Mouse (Mus musculus): ENCODE results near the gene Ablim1. TPM values are rescaled to one million over a fixed set of nuclear protein-coding genes. Genes with fewer than 3 reads are reported as not detected.

The Ablim1 gene
- polyA plus RNA-seq, 1 experiment from 2014 or later, result 11.6 TPM

- DNase-seq (ENCODE audit: low spot score), result no peak
- Histone ChIP-seq H3K36me3 (ENCODE audit: control insufficient read depth, insufficient read depth, low read length) (no peaks in the 10 kb centered on the region), H3K4me3 (ENCODE audit: low read depth, low read length) (no peak overlapping the region), H3K9ac (ENCODE audit: low read depth, low read length) (no peak overlapping the region), H3K27ac (ENCODE audit: low read depth, low read length) (no peak overlapping the region), H3K4me2 (no peak overlapping the region), H3K27me3 (replicated peaks; ENCODE audit: control insufficient read depth, insufficient read depth, low read length) (no peaks in the 10 kb centered on the region; the same call in 1 of the 2 replicates), H3K9me3 (ENCODE audit: control insufficient read depth, low read length) (no peaks in the 10 kb centered on the region), H3K4me1 (replicated peaks; ENCODE audit: control insufficient read depth, insufficient read depth, low read length) (no peaks in the 10 kb centered on the region)
- no peak for ATAC-seq (replicated peaks; ENCODE audit: low FRiP score)
- WGBS, result 84% methylated on average over 2 of the region's 2 CpGs
These were observed 103.8 kb downstream of the Ablim1 start for GRCm38 (mm10) chr19:57210924-57211323.

GRCm38 (mm10) chr19:57204101-57204500 is 110.6 kb downstream of the Ablim1 start:
- Histone ChIP-seq H3K27ac (ENCODE audit: low read depth, low read length) (no peak overlapping the region), H3K9ac (ENCODE audit: low read depth, low read length) (no peak overlapping the region), H3K36me3 (ENCODE audit: control insufficient read depth, insufficient read depth, low read length) (no peaks in the 10 kb centered on the region), H3K4me3 (ENCODE audit: low read depth, low read length) (no peak overlapping the region), H3K27me3 (replicated peaks; ENCODE audit: control insufficient read depth, insufficient read depth, low read length) (no peaks in the 10 kb centered on the region; the same call in 1 of the 2 replicates), H3K4me2 (no peak overlapping the region), H3K4me1 (replicated peaks; ENCODE audit: control insufficient read depth, insufficient read depth, low read length) (peaks cover 6% of the 10 kb centered on the region), H3K9me3 (ENCODE audit: control insufficient read depth, low read length) (no peaks in the 10 kb centered on the region)
- DNase-seq (ENCODE audit: low spot score) (no peak), ATAC-seq (replicated peaks; ENCODE audit: low FRiP score) (no peak)
- 73% methylated on average over 7 of the region's 7 CpGs for WGBS

GRCm38 (mm10) chr19:57202554-57202953 is 112.2 kb downstream of the Ablim1 start:
- Histone ChIP-seq H3K4me2 (no peak overlapping the region), H3K9ac (ENCODE audit: low read depth, low read length) (no peak overlapping the region), H3K27me3 (replicated peaks; ENCODE audit: control insufficient read depth, insufficient read depth, low read length) (peaks cover 13% of the 10 kb centered on the region), H3K36me3 (ENCODE audit: control insufficient read depth, insufficient read depth, low read length) (no peaks in the 10 kb centered on the region), H3K4me3 (ENCODE audit: low read depth, low read length) (no peak overlapping the region), H3K27ac (ENCODE audit: low read depth, low read length) (no peak overlapping the region), H3K4me1 (replicated peaks; ENCODE audit: control insufficient read depth, insufficient read depth, low read length) (peaks cover 12% of the 10 kb centered on the region), H3K9me3 (ENCODE audit: control insufficient read depth, low read length) (no peaks in the 10 kb centered on the region)
- DNase-seq (ENCODE audit: low spot score), result no peak
- ATAC-seq (replicated peaks; ENCODE audit: low FRiP score), result no peak
- 94% methylated on average over 1 of the region's 1 CpGs for WGBS

- Histone ChIP-seq H3K36me3 (ENCODE audit: control insufficient read depth, insufficient read depth, low read length) (no peaks in the 10 kb centered on the region), H3K4me2 (no peak overlapping the region), H3K27ac (ENCODE audit: low read depth, low read length) (no peak overlapping the region), H3K9ac (ENCODE audit: low read depth, low read length) (no peak overlapping the region), H3K27me3 (replicated peaks; ENCODE audit: control insufficient read depth, insufficient read depth, low read length) (peaks cover 27% of the 10 kb centered on the region), H3K4me3 (ENCODE audit: low read depth, low read length) (no peak overlapping the region), H3K9me3 (ENCODE audit: control insufficient read depth, low read length) (no peaks in the 10 kb centered on the region), H3K4me1 (replicated peaks; ENCODE audit: control insufficient read depth, insufficient read depth, low read length) (peaks cover 12% of the 10 kb centered on the region)
- DNase-seq (ENCODE audit: low spot score), result no peak
- no peak for ATAC-seq (replicated peaks; ENCODE audit: low FRiP score)
- WGBS, result 85% methylated on average over 8 of the region's 8 CpGs
These were observed 113.6 kb downstream of the Ablim1 start for GRCm38 (mm10) chr19:57201090-57201483.

GRCm38 (mm10) chr19:57200477-57201089 is 114.1 kb downstream of the Ablim1 start:
- DNase-seq (ENCODE audit: low spot score) (no peak), ATAC-seq (replicated peaks; ENCODE audit: low FRiP score) (no peak)
- peaks cover 31% of the 10 kb centered on the region for H3K27me3 ChIP-seq (replicated peaks; ENCODE audit: control insufficient read depth, insufficient read depth, low read length)
- no peak overlapping the region for H3K9ac ChIP-seq (ENCODE audit: low read depth, low read length)
- WGBS, result 46% methylated on average over 12 of the region's 12 CpGs
- no peak overlapping the region for H3K4me3 ChIP-seq (ENCODE audit: low read depth, low read length)
- H3K27ac ChIP-seq (ENCODE audit: low read depth, low read length), result no peak overlapping the region
- no peak overlapping the region for H3K4me2 ChIP-seq
- H3K36me3 ChIP-seq (ENCODE audit: control insufficient read depth, insufficient read depth, low read length), result no peaks in the 10 kb centered on the region
- H3K9me3 ChIP-seq (ENCODE audit: control insufficient read depth, low read length), result no peaks in the 10 kb centered on the region
- H3K4me1 ChIP-seq (replicated peaks; ENCODE audit: control insufficient read depth, insufficient read depth, low read length), result peaks cover 12% of the 10 kb centered on the region

- no peak for ATAC-seq (replicated peaks; ENCODE audit: low FRiP score)
- Histone ChIP-seq H3K27ac (ENCODE audit: low read depth, low read length) (no peak overlapping the region), H3K4me1 (replicated peaks; ENCODE audit: control insufficient read depth, insufficient read depth, low read length) (peaks cover 12% of the 10 kb centered on the region)
These were observed 115.4 kb downstream of the Ablim1 start for GRCm38 (mm10) chr19:57199361-57199760.

GRCm38 (mm10) chr19:57198531-57198930 is 116.2 kb downstream of the Ablim1 start:
- no peaks in the 10 kb centered on the region for H3K36me3 ChIP-seq (ENCODE audit: control insufficient read depth, insufficient read depth, low read length)
- H3K27ac ChIP-seq (ENCODE audit: low read depth, low read length), result no peak overlapping the region
- no peaks in the 10 kb centered on the region for H3K9me3 ChIP-seq (ENCODE audit: control insufficient read depth, low read length)
- peaks cover 39% of the 10 kb centered on the region for H3K27me3 ChIP-seq (replicated peaks; ENCODE audit: control insufficient read depth, insufficient read depth, low read length)
- 68% methylated on average over 12 of the region's 12 CpGs for WGBS
- DNase-seq (ENCODE audit: low spot score) (no peak), ATAC-seq (replicated peaks; ENCODE audit: low FRiP score) (no peak)
- H3K4me1 ChIP-seq (replicated peaks; ENCODE audit: control insufficient read depth, insufficient read depth, low read length), result peaks cover 12% of the 10 kb centered on the region
- no peak overlapping the region for H3K9ac ChIP-seq (ENCODE audit: low read depth, low read length)
- H3K4me2 ChIP-seq, result no peak overlapping the region
- no peak overlapping the region for H3K4me3 ChIP-seq (ENCODE audit: low read depth, low read length)

More at GRCm38 (mm10) chr19:57199361-57199760, 115.4 kb downstream of the Ablim1 start:
- Histone ChIP-seq H3K36me3 (ENCODE audit: control insufficient read depth, insufficient read depth, low read length) (no peaks in the 10 kb centered on the region), H3K4me3 (ENCODE audit: low read depth, low read length) (no peak overlapping the region), H3K4me2 (no peak overlapping the region), H3K9me3 (ENCODE audit: control insufficient read depth, low read length) (no peaks in the 10 kb centered on the region), H3K9ac (ENCODE audit: low read depth, low read length) (no peak overlapping the region), H3K27me3 (replicated peaks; ENCODE audit: control insufficient read depth, insufficient read depth, low read length) (peaks cover 39% of the 10 kb centered on the region)
- 53% methylated on average over 6 of the region's 6 CpGs for WGBS
- no peak for DNase-seq (ENCODE audit: low spot score)

GRCm38 (mm10) chr19:57198029-57198428 is 116.7 kb downstream of the Ablim1 start:
- H3K9ac ChIP-seq (ENCODE audit: low read depth, low read length), result no peak overlapping the region
- peaks cover 12% of the 10 kb centered on the region for H3K4me1 ChIP-seq (replicated peaks; ENCODE audit: control insufficient read depth, insufficient read depth, low read length)

More at GRCm38 (mm10) chr19:57198029-57198428, 116.7 kb downstream of the Ablim1 start:
- H3K27me3 ChIP-seq (replicated peaks; ENCODE audit: control insufficient read depth, insufficient read depth, low read length), result peaks cover 39% of the 10 kb centered on the region
- no peaks in the 10 kb centered on the region for H3K9me3 ChIP-seq (ENCODE audit: control insufficient read depth, low read length)
- no peak for DNase-seq (ENCODE audit: low spot score)
- H3K4me3 ChIP-seq (ENCODE audit: low read depth, low read length), result no peak overlapping the region
- WGBS, result 46% methylated on average over 5 of the region's 5 CpGs
- H3K27ac ChIP-seq (ENCODE audit: low read depth, low read length), result no peak overlapping the region
- H3K36me3 ChIP-seq (ENCODE audit: control insufficient read depth, insufficient read depth, low read length), result no peaks in the 10 kb centered on the region
- ATAC-seq (replicated peaks; ENCODE audit: low FRiP score), result no peak
- no peak overlapping the region; the same call in 1 of the 2 replicates for H3K4me2 ChIP-seq
